In genomic region chr11:19947626-19948135, GRCm38 (mm10) we compare ENCODE assay signal across 10 mouse cellular contexts. TPM values are rescaled to one million over a fixed set of nuclear protein-coding genes. Genes with fewer than 3 reads are reported as not detected.
DNase-seq lines count a peak whose midpoint lies in the region; ATAC-seq and TF ChIP-seq lines count a peak whose summit lies in the region.
"Had no signal": no experiment of that assay in that cellular context is flagged by ENCODE, and none has a peak within 500 bp of the region (broad histone marks: within the 10 kb centered on the region; RNA-seq: fewer than 3 reads in every experiment).

No protein-coding gene starts in this region.

- intact Hi-C loops in left cerebral cortex, postnatal 4 days (cut with DNase I), result no loop called here

- TF ChIP-seq CTCF in heart, postnatal 0 days (IDR thresholded peaks at IDR 0.05; ENCODE audit: low read depth), result no peak

- no peak for TF ChIP-seq EP300 in heart, postnatal 0 days (IDR thresholded peaks at IDR 0.05; ENCODE audit: low read depth)

- H3K9me3 ChIP-seq in heart, postnatal 0 days (replicated peaks; ENCODE audit: control insufficient read depth, low read length), result no peaks in the 10 kb centered on the region
- H3K9me3 ChIP-seq in limb, embryonic 10.5 days (replicated peaks), result no peaks in the 10 kb centered on the region
- H3K9me3 ChIP-seq: liver, embryonic 15.5 days; stomach, embryonic 15.5 days had no signal

- H3K4me2 ChIP-seq in heart, postnatal 0 days (ENCODE audit: low read depth, low read length), result no peak overlapping the region
- H3K4me2 ChIP-seq: stomach, embryonic 15.5 days had no signal

- no peak for DNase-seq in cerebellum, adult 18-20 months
- peak; percentile 71 to 89 for DNase-seq in layer of hippocampus, adult 18-20 months (ENCODE audit: low spot score in 2 of 2)
- no peak for DNase-seq in layer of hippocampus, adult 9-10 months (ENCODE audit: low spot score)
- no peak for DNase-seq in heart, postnatal 0 days (ENCODE audit: low spot score)
- DNase-seq in left cerebral cortex, postnatal 4 days, result peak; percentile 19
- DNase-seq in embryo, embryonic 9.5 days (ENCODE audit: extremely low spot score), result no peak
- DNase-seq in limb, embryonic 10.5 days (ENCODE audit: low spot score), result no peak

- ATAC-seq in cerebellum, adult (ENCODE audit: insufficient number of reproducible peaks, low FRiP score, low TSS enrichment), result 0 out of 2 replicates have a peak, but pooled peaks have one; percentile 6
- ATAC-seq in heart, postnatal 0 days (ENCODE audit: insufficient read depth, low read depth), result peak; percentile 41; the same call in 1 of the 2 replicates

- H3K4me3 ChIP-seq in heart, postnatal 0 days (ENCODE audit: low read depth, low read length), result no peak overlapping the region
- no peak overlapping the region for H3K4me3 ChIP-seq in limb, embryonic 10.5 days
- H3K4me3 ChIP-seq: liver, embryonic 15.5 days; stomach, embryonic 15.5 days had no signal

- no peak overlapping the region for H3K9ac ChIP-seq in heart, postnatal 0 days (replicated peaks; ENCODE audit: low read depth, low read length)
- H3K9ac ChIP-seq: liver, embryonic 15.5 days; stomach, embryonic 15.5 days had no signal

- H3K27me3 ChIP-seq in heart, postnatal 0 days (ENCODE audit: control insufficient read depth, insufficient read depth, low read length), result no peaks in the 10 kb centered on the region
- no peaks in the 10 kb centered on the region for H3K27me3 ChIP-seq in limb, embryonic 10.5 days (ENCODE audit: low read depth, poor library complexity, severe bottlenecking)
- H3K27me3 ChIP-seq: liver, embryonic 15.5 days; stomach, embryonic 15.5 days had no signal

- H3K27ac ChIP-seq in heart, postnatal 0 days (ENCODE audit: low read depth), result no peak overlapping the region
- no peak overlapping the region for H3K27ac ChIP-seq in limb, embryonic 10.5 days
- H3K27ac ChIP-seq: liver, embryonic 15.5 days; stomach, embryonic 15.5 days had no signal

- 53% methylated on average over 7 of the region's 7 CpGs for WGBS in heart, postnatal 0 days
- WGBS in limb, embryonic 10.5 days, result 90% methylated on average over 7 of the region's 7 CpGs

- peaks cover 14% of the 10 kb centered on the region for H3K4me1 ChIP-seq in heart, postnatal 0 days (ENCODE audit: control insufficient read depth, insufficient read depth)
- peaks cover 49% of the 10 kb centered on the region for H3K4me1 ChIP-seq in limb, embryonic 10.5 days

- H3K36me3 ChIP-seq in heart, postnatal 0 days (replicated peaks; ENCODE audit: control insufficient read depth, insufficient read depth, low read length), result peaks cover 6% of the 10 kb centered on the region; the same call in 1 of the 2 replicates
- H3K36me3 ChIP-seq in limb, embryonic 10.5 days, result peaks cover 41% of the 10 kb centered on the region

RNA-seq across cellular contexts. Expression of gene Spred2, which starts 23.5 kb away (rescaled TPM):
- 10 to 100 TPM; 92.2 to 97.0 TPM for total RNA-seq in layer of hippocampus, adult 18-20 months (2021)
- 7.5 and 8.2 TPM in 2 replicates for total RNA-seq in heart, postnatal 0 days (2014; rRNA removed; ENCODE audit: low replicate concordance)
- polyA plus RNA-seq in heart, postnatal 0 days (2015; fragmentation: Nextera tagmentation; extraction: Ambion mirVana), result 3.2 TPM in 2 replicates
- total RNA-seq in left cerebral cortex, postnatal 4 days (2021), result 10 to 100 TPM; 52.1 to 57.0 TPM
- polyA plus RNA-seq in limb, embryonic 10.5 days (2016; fragmentation: Nextera tagmentation; extraction: Ambion mirVana), result 8.3 and 9.3 TPM in 2 replicates

Comparison
In these comparisons a context has a peak if more than half of its experiments do, and no peak if none do; other contexts are left out.
1. DNase-seq: peak in layer of hippocampus, adult 18-20 months (2 of 2) and left cerebral cortex, postnatal 4 days (single experiment); none in cerebellum, adult 18-20 months (0 of 2), layer of hippocampus, adult 9-10 months (single experiment), heart, postnatal 0 days (single experiment), embryo, embryonic 9.5 days (single experiment) and limb, embryonic 10.5 days (single experiment).